Mouse (Mus musculus) intestine, embryonic 15.5 days (tissue): ENCODE data around the gene Cd6. TPM values are rescaled to one million over a fixed set of nuclear protein-coding genes. Genes with fewer than 3 reads are reported as not detected.

Experiments used
- ATAC-seq: fragments of 200-750 bp; cut with Nextera tagmentation; 2 replicates; pipeline ENCODE4 v1.8.0; 2017; ENCODE audit warnings: moderate TSS enrichment, moderate library complexity
- H3K27ac ChIP-seq: fragments of 300-500 bp; sonication (generic); 2 replicates; pipeline ENCODE4 v1.5.1; 2015; ENCODE audit warnings: mild to moderate bottlenecking, inconsistent platforms
- H3K27me3 ChIP-seq: fragments of 300-500 bp; sonication (generic); replicated peaks from 2 replicates; pipeline ENCODE4 v1.6.1; 2015; ENCODE audit warnings: inconsistent platforms
- H3K36me3 ChIP-seq: fragments of 300-500 bp; sonication (generic); 2 replicates; pipeline ENCODE4 v1.6.1; 2015; ENCODE audit warnings: inconsistent platforms
- H3K4me1 ChIP-seq: fragments of 300-500 bp; sonication (generic); replicated peaks from 2 replicates; pipeline ENCODE4 v1.6.1; 2015; ENCODE audit warnings: inconsistent platforms
- H3K4me2 ChIP-seq: fragments of 300-500 bp; sonication (generic); replicated peaks from 2 replicates; pipeline ENCODE4 v1.6.1; 2015; ENCODE audit warnings: mild to moderate bottlenecking, inconsistent platforms
- H3K4me3 ChIP-seq: fragments of 300-500 bp; sonication (generic); replicated peaks from 2 replicates; pipeline ENCODE4 v1.5.1; 2015; ENCODE audit warnings: inconsistent platforms
- H3K9ac ChIP-seq: fragments of 300-500 bp; sonication (generic); 2 replicates; pipeline ENCODE4 v1.6.1; 2015; ENCODE audit warnings: inconsistent platforms
- H3K9me3 ChIP-seq: fragments of 300-500 bp; sonication (generic); 2 replicates; pipeline ENCODE4 v1.6.1; 2016; ENCODE audit warnings: inconsistent platforms
- WGBS: fragments of 180-500 bp; shearing (Covaris S2); methylation state at CpG from one replicate; pipeline ENCODE4 v1.1.7; 2015; 5-methylcytosine and 5-hydroxymethylcytosine counted together
- polyA plus RNA-seq: library from polyadenylated mRNA; unstranded; fragments of >200 nt; fragmentation: Nextera tagmentation; extraction: Ambion mirVana; gene quantifications from 2 replicates; pipeline ENCODE4 v1.2.1, GENCODE M21; 2015

Gene Cd6
- polyA plus RNA-seq, 1 experiment from 2014 or later: 0.19 TPM

GRCm38 (mm10) chr19:10855422-10855821, 25.6 kb upstream of the Cd6 start:
- Histone ChIP-seq H3K9ac (no peak overlapping the region), H3K4me2 (no peak overlapping the region), H3K4me1 (no peaks in the 10 kb centered on the region), H3K4me3 (no peak overlapping the region), H3K9me3 (no peaks in the 10 kb centered on the region), H3K27me3 (no peaks in the 10 kb centered on the region), H3K27ac (no peak overlapping the region), H3K36me3 (peaks cover 19% of the 10 kb centered on the region; the same call in 1 of the 2 replicates)
- 85% methylated on average over 3 of the region's 3 CpGs for WGBS
- ATAC-seq: no peak

- Histone ChIP-seq H3K9ac (no peak overlapping the region), H3K9me3 (no peaks in the 10 kb centered on the region), H3K4me1 (no peaks in the 10 kb centered on the region), H3K4me2 (no peak overlapping the region), H3K27ac (no peak overlapping the region), H3K4me3 (no peak overlapping the region), H3K36me3 (no peaks in the 10 kb centered on the region), H3K27me3 (no peaks in the 10 kb centered on the region)
- WGBS: 55% methylated on average over 3 of the region's 3 CpGs
- no peak for ATAC-seq
Measured at GRCm38 (mm10) chr19:10847311-10848087, 17.6 kb upstream of the Cd6 start.

- H3K4me2 ChIP-seq: no peak overlapping the region
- H3K9me3 ChIP-seq: no peaks in the 10 kb centered on the region
- no peak for ATAC-seq
- no peak overlapping the region for H3K27ac ChIP-seq
- H3K36me3 ChIP-seq: no peaks in the 10 kb centered on the region
- WGBS: 69% methylated on average over 7 of the region's 7 CpGs
- H3K4me3 ChIP-seq: no peak overlapping the region
- H3K4me1 ChIP-seq: no peaks in the 10 kb centered on the region
- no peaks in the 10 kb centered on the region for H3K27me3 ChIP-seq
- H3K9ac ChIP-seq: no peak overlapping the region
Measured at GRCm38 (mm10) chr19:10846150-10846549, 16.3 kb upstream of the Cd6 start.

GRCm38 (mm10) chr19:10845454-10845853, 15.6 kb upstream of the Cd6 start:
- 82% methylated on average over 3 of the region's 3 CpGs for WGBS
- no peaks in the 10 kb centered on the region for H3K27me3 ChIP-seq
- no peaks in the 10 kb centered on the region for H3K4me1 ChIP-seq
- H3K4me2 ChIP-seq: no peak overlapping the region
- no peaks in the 10 kb centered on the region for H3K9me3 ChIP-seq
- no peak for ATAC-seq
- no peak overlapping the region for H3K4me3 ChIP-seq
- H3K27ac ChIP-seq: no peak overlapping the region
- H3K36me3 ChIP-seq: no peaks in the 10 kb centered on the region
- H3K9ac ChIP-seq: no peak overlapping the region

- H3K9me3 ChIP-seq: no peaks in the 10 kb centered on the region
- H3K36me3 ChIP-seq: no peaks in the 10 kb centered on the region
- H3K4me3 ChIP-seq: no peak overlapping the region
- no peak overlapping the region for H3K9ac ChIP-seq
- no peak overlapping the region for H3K27ac ChIP-seq
- WGBS: 88% methylated on average over 5 of the region's 5 CpGs
- no peaks in the 10 kb centered on the region for H3K4me1 ChIP-seq
- ATAC-seq: no peak
- no peak overlapping the region for H3K4me2 ChIP-seq
- no peaks in the 10 kb centered on the region for H3K27me3 ChIP-seq
Measured at GRCm38 (mm10) chr19:10844206-10844605, 14.3 kb upstream of the Cd6 start.

GRCm38 (mm10) chr19:10842914-10843313, 13.1 kb upstream of the Cd6 start:
- H3K4me2 ChIP-seq: 0 out of 2 replicates have a peak overlapping the region, but pooled peaks have one; percentile 17

GRCm38 (mm10) chr19:10841721-10842626, 12.1 kb upstream of the Cd6 start:
- H3K9me3 ChIP-seq: no peaks in the 10 kb centered on the region
- H3K4me3 ChIP-seq: no peak overlapping the region
- H3K36me3 ChIP-seq: no peaks in the 10 kb centered on the region
- H3K4me2 ChIP-seq: no peak overlapping the region
- H3K4me1 ChIP-seq: no peaks in the 10 kb centered on the region
- no peaks in the 10 kb centered on the region for H3K27me3 ChIP-seq
- H3K27ac ChIP-seq: 0 out of 2 replicates have a peak overlapping the region, but pooled peaks have one; percentile 22
- H3K9ac ChIP-seq: no peak overlapping the region
- no peak for ATAC-seq
- 56% methylated on average over 16 of the region's 16 CpGs for WGBS

More at GRCm38 (mm10) chr19:10842914-10843313, 13.1 kb upstream of the Cd6 start:
- no peak overlapping the region for H3K27ac ChIP-seq
- 61% methylated on average over 24 of the region's 24 CpGs for WGBS
- no peaks in the 10 kb centered on the region for H3K36me3 ChIP-seq
- H3K9ac ChIP-seq: no peak overlapping the region
- ATAC-seq: no peak
- H3K9me3 ChIP-seq: no peaks in the 10 kb centered on the region
- no peak overlapping the region for H3K4me3 ChIP-seq
- H3K4me1 ChIP-seq: no peaks in the 10 kb centered on the region
- no peaks in the 10 kb centered on the region for H3K27me3 ChIP-seq

GRCm38 (mm10) chr19:10839010-10839892, 9.4 kb upstream of the Cd6 start, which contains the start of gene Slc15a3:
Gene Slc15a3, plus strand, starts transcription at chr19:10839727.
- Histone ChIP-seq H3K4me3 (no peak within 1 kb of the TSS), H3K9ac (no peak within 1 kb of the TSS), H3K9me3 (no peaks in the 10 kb centered on the region), H3K4me1 (no peaks in the 10 kb centered on the region), H3K27me3 (no peaks in the 10 kb centered on the region), H3K4me2 (no peak within 1 kb of the TSS), H3K36me3 (no peaks in the 10 kb centered on the region), H3K27ac (no peak within 1 kb of the TSS)
- WGBS: 77% methylated on average over 15 of the region's 15 CpGs
- no peak for ATAC-seq

- ATAC-seq: no peak
- H3K27me3 ChIP-seq: no peaks in the 10 kb centered on the region
- H3K4me3 ChIP-seq: no peak overlapping the region
- H3K36me3 ChIP-seq: no peaks in the 10 kb centered on the region
- H3K4me2 ChIP-seq: no peak overlapping the region
- WGBS: 39% methylated on average over 3 of the region's 3 CpGs
- H3K4me1 ChIP-seq: no peaks in the 10 kb centered on the region
- no peaks in the 10 kb centered on the region for H3K9me3 ChIP-seq
- H3K27ac ChIP-seq: no peak overlapping the region
- H3K9ac ChIP-seq: no peak overlapping the region
Measured at GRCm38 (mm10) chr19:10835671-10836070, 5.8 kb upstream of the Cd6 start.

- no peaks in the 10 kb centered on the region for H3K9me3 ChIP-seq
- no peaks in the 10 kb centered on the region for H3K4me1 ChIP-seq
- H3K36me3 ChIP-seq: no peaks in the 10 kb centered on the region
- H3K27ac ChIP-seq: no peak overlapping the region
- no peak overlapping the region for H3K9ac ChIP-seq
- ATAC-seq: no peak
- no peak overlapping the region for H3K4me3 ChIP-seq
- WGBS: 80% methylated on average over 3 of the region's 3 CpGs
- H3K4me2 ChIP-seq: no peak overlapping the region
- no peaks in the 10 kb centered on the region; the same call in 1 of the 2 replicates for H3K27me3 ChIP-seq
Measured at GRCm38 (mm10) chr19:10833611-10834010, 3.8 kb upstream of the Cd6 start.

GRCm38 (mm10) chr19:10832030-10832429, 2.2 kb upstream of the Cd6 start:
- no peak overlapping the region for H3K27ac ChIP-seq
- H3K36me3 ChIP-seq: no peaks in the 10 kb centered on the region
- no peaks in the 10 kb centered on the region; the same call in 1 of the 2 replicates for H3K27me3 ChIP-seq
- no peaks in the 10 kb centered on the region for H3K9me3 ChIP-seq
- H3K4me2 ChIP-seq: no peak overlapping the region
- no peak for ATAC-seq
- WGBS: 63% methylated on average over 3 of the region's 3 CpGs
- no peak overlapping the region for H3K9ac ChIP-seq
- H3K4me3 ChIP-seq: no peak overlapping the region
- H3K4me1 ChIP-seq: no peaks in the 10 kb centered on the region
